Mouse (Mus musculus): ENCODE measurements around the gene Ilf2.

- TF ChIP-seq CTCF (IDR thresholded peaks at IDR 0.05; ENCODE audit: borderline replicate concordance, insufficient read depth, low read depth, low read length) (no peak), POLR2A (IDR thresholded peaks at IDR 0.05; ENCODE audit: borderline replicate concordance, insufficient read depth, low read length) (no peak)
These were observed 50.1 kb downstream of the Ilf2 start for GRCm38 (mm10) chr3:90526076-90526475.
